8 mouse cellular contexts compared by ENCODE assay signal in genomic region chrX:85879198-85879977, GRCm38 (mm10). TPM values are rescaled to one million over a fixed set of nuclear protein-coding genes. Genes with fewer than 3 reads are reported as not detected.
A peak's percentile ranks its signal among the peaks of the same experiment; 100 is the strongest.
DNase-seq lines count a peak whose midpoint lies in the region; ATAC-seq and TF ChIP-seq lines count a peak whose summit lies in the region.

No protein-coding gene starts in this region.

- no peak overlapping the region for H3K27ac ChIP-seq in forebrain, embryonic 14.5 days (ENCODE audit: low read depth, low read length)
- no peak overlapping the region for H3K27ac ChIP-seq in forebrain, embryonic 10.5 days
- no peak overlapping the region for H3K27ac ChIP-seq in cortical plate, adult 2 months (ENCODE audit: insufficient read depth, low read length)
- peak overlapping the region; percentile 99 for H3K27ac ChIP-seq in kidney, adult 2 months (ENCODE audit: insufficient read depth, low read depth, low read length)

- no peak for TF ChIP-seq POLR2A in cortical plate, adult 2 months (IDR thresholded peaks at IDR 0.05; ENCODE audit: extremely low read depth, insufficient read depth, low read length)
- no peak for TF ChIP-seq POLR2A in kidney, adult 2 months (IDR thresholded peaks at IDR 0.05; ENCODE audit: low read depth, low read length)
- TF ChIP-seq POLR2A in lung, adult 2 months (IDR thresholded peaks at IDR 0.05; ENCODE audit: borderline replicate concordance, extremely low read depth, low read depth, low read length): no peak

- H3K4me3 ChIP-seq in forebrain, embryonic 14.5 days (ENCODE audit: low read depth, low read length): no peak overlapping the region
- no peak overlapping the region for H3K4me3 ChIP-seq in forebrain, embryonic 10.5 days
- no peak overlapping the region for H3K4me3 ChIP-seq in cortical plate, adult 2 months (ENCODE audit: insufficient read depth, low read length)
- H3K4me3 ChIP-seq in kidney, adult 2 months (ENCODE audit: insufficient read depth, low read depth, low read length): no peak overlapping the region
- H3K4me3 ChIP-seq in lung, adult 2 months (replicated peaks; ENCODE audit: extremely low read depth, low read depth, low read length): no peak overlapping the region

- ATAC-seq in forebrain, embryonic 14.5 days: no peak

- WGBS in forebrain, embryonic 14.5 days: 64% methylated on average over 7 of the region's 7 CpGs
- WGBS in forebrain, embryonic 10.5 days: 61% methylated on average over 7 of the region's 7 CpGs
- WGBS in kidney, adult 2 months: 54% methylated on average over 7 of the region's 7 CpGs
- WGBS in lung, adult 2 months: 56% methylated on average over 7 of the region's 7 CpGs

- no peaks in the 10 kb centered on the region for H3K4me1 ChIP-seq in forebrain, embryonic 14.5 days (ENCODE audit: control insufficient read depth, insufficient read depth, low read length)
- no peaks in the 10 kb centered on the region for H3K4me1 ChIP-seq in forebrain, embryonic 10.5 days
- H3K4me1 ChIP-seq in cortical plate, adult 2 months (ENCODE audit: control insufficient read depth, insufficient read depth, low read length): no peaks in the 10 kb centered on the region
- peaks cover 6% of the 10 kb centered on the region; the same call in 1 of the 2 replicates for H3K4me1 ChIP-seq in kidney, adult 2 months (ENCODE audit: control insufficient read depth, insufficient read depth, low read length)
- no peaks in the 10 kb centered on the region; the same call in 1 of the 2 replicates for H3K4me1 ChIP-seq in lung, adult 2 months (ENCODE audit: control insufficient read depth, insufficient read depth, low read length)

- H3K27me3 ChIP-seq in forebrain, embryonic 14.5 days (replicated peaks; ENCODE audit: control insufficient read depth, insufficient read depth, low read length): no peaks in the 10 kb centered on the region
- 0 out of 2 replicates have a peak, but pooled peaks cover 6% of the 10 kb centered on the region for H3K27me3 ChIP-seq in forebrain, embryonic 10.5 days (ENCODE audit: poor library complexity, severe bottlenecking)
- H3K27me3 ChIP-seq in kidney, adult 2 months (replicated peaks; ENCODE audit: control insufficient read depth, insufficient read depth, low read length): no peaks in the 10 kb centered on the region

- peak; percentile 41; the same call in 1 of the 2 replicates for TF ChIP-seq CTCF in cortical plate, adult 2 months (IDR thresholded peaks at IDR 0.05; ENCODE audit: extremely low read depth, insufficient read depth, low read length)
- peak; percentile 37; the same call in 1 of the 2 replicates for TF ChIP-seq CTCF in kidney, adult 2 months (conservative IDR thresholded peaks at IDR 0.05; ENCODE audit: insufficient read depth, insufficient read length, low read depth, low read length)
- no peak for TF ChIP-seq CTCF in lung, adult 2 months (IDR thresholded peaks at IDR 0.05; ENCODE audit: insufficient read depth, low read length)

- H3K4me2 ChIP-seq in forebrain, embryonic 14.5 days (ENCODE audit: low read length): no peak overlapping the region

- H3K9ac ChIP-seq in forebrain, embryonic 14.5 days (ENCODE audit: low read length): no peak overlapping the region

- no peaks in the 10 kb centered on the region for H3K9me3 ChIP-seq in forebrain, embryonic 14.5 days (replicated peaks; ENCODE audit: control insufficient read depth, low read length)
- no peaks in the 10 kb centered on the region for H3K9me3 ChIP-seq in forebrain, embryonic 10.5 days

- no peaks in the 10 kb centered on the region for H3K36me3 ChIP-seq in forebrain, embryonic 14.5 days (ENCODE audit: control insufficient read depth, insufficient read depth, low read length)
- H3K36me3 ChIP-seq in forebrain, embryonic 10.5 days (replicated peaks): no peaks in the 10 kb centered on the region
- H3K36me3 ChIP-seq in kidney, adult 2 months (ENCODE audit: control insufficient read depth, insufficient read depth, low read length): no peaks in the 10 kb centered on the region

- DNase-seq in forebrain, embryonic 14.5 days (ENCODE audit: low spot score): peak; percentile 43
- DNase-seq in forebrain, embryonic 10.5 days (ENCODE audit: extremely low spot score, low spot score): no peak
- peak; percentile 9 to 10 for DNase-seq in spleen, postnatal 36 days (ENCODE audit: low spot score in 2 of 2)
- DNase-seq in spleen, postnatal 4 days (ENCODE audit: low spot score in 2 of 2): no peak
- DNase-seq in kidney, adult 2 months: peak; percentile 44
- DNase-seq in lung, adult 2 months: peak; percentile 8
- DNase-seq in telencephalon, adult 2 months (ENCODE audit: low read depth, low spot score): peak; percentile 18

RNA-seq across cellular contexts. Expression of gene 5430427O19Rik, which starts 9.2 kb away (rescaled TPM):
- polyA plus RNA-seq in forebrain, embryonic 14.5 days (2014; fragmentation: Nextera tagmentation; extraction: Ambion mirVana): 0.05 and 0.08 TPM in 2 replicates
- 0.06 and 0.11 TPM in 2 replicates for polyA plus RNA-seq in forebrain, embryonic 10.5 days (2016; fragmentation: Nextera tagmentation; extraction: Ambion mirVana)
- polyA plus RNA-seq in cortical plate, adult 2 months (2012; rRNA removed): 0.15 and 0.19 TPM in 2 replicates
- polyA plus RNA-seq in kidney, adult 2 months (2012; rRNA removed): 0.05 and 0.08 TPM in 2 replicates
- 0.12 and 0.24 TPM in 2 replicates for polyA plus RNA-seq in lung, adult 2 months (2012; rRNA removed)

Comparison
In these comparisons a context has a peak if more than half of its experiments do, and no peak if none do; other contexts are left out.
1. DNase-seq: peak in forebrain, embryonic 14.5 days (single experiment), spleen, postnatal 36 days (2 of 2), kidney, adult 2 months (single experiment), lung, adult 2 months (single experiment) and telencephalon, adult 2 months (single experiment); none in forebrain, embryonic 10.5 days (single experiment) and spleen, postnatal 4 days (0 of 2).